Mouse (Mus musculus) right cerebral cortex, postnatal 4 days (tissue): Measurements from ENCODE around the gene Entpd2.
A peak's percentile ranks its signal among the peaks of the same experiment; 100 is the strongest.

Source experiments
- DNase-seq: peaks from one replicate; pipeline ENCODE4 v3.0.0-alpha.2; 2022

Entpd2 gene

GRCm38 (mm10) chr2:25395721-25396596, at the start of gene Entpd2:
TSS of gene Entpd2 (plus strand) at chr2:25395874.
- no peak for DNase-seq

- no peak for DNase-seq
Measured at GRCm38 (mm10) chr2:25348162-25348561, 47.5 kb upstream of the Entpd2 start.

GRCm38 (mm10) chr2:25349499-25349898, 46.2 kb upstream of the Entpd2 start:
- DNase-seq, result no peak

GRCm38 (mm10) chr2:25350701-25351100, 45.0 kb upstream of the Entpd2 start:
- no peak for DNase-seq

GRCm38 (mm10) chr2:25354211-25354610, 41.5 kb upstream of the Entpd2 start:
- DNase-seq, result no peak

GRCm38 (mm10) chr2:25355419-25356066, 40.1 kb upstream of the Entpd2 start:
- no peak for DNase-seq

- DNase-seq, result peak; percentile 81
Measured at GRCm38 (mm10) chr2:25356208-25357079, 39.2 kb upstream of the Entpd2 start, which contains the start of gene Dpp7. TSS of gene Dpp7 (minus strand) at chr2:25356359.

- no peak for DNase-seq
Measured at GRCm38 (mm10) chr2:25359848-25360247, 35.8 kb upstream of the Entpd2 start.

- DNase-seq, result no peak
Measured at GRCm38 (mm10) chr2:25363478-25364178, 32.0 kb upstream of the Entpd2 start.

- no peak for DNase-seq
Measured at GRCm38 (mm10) chr2:25364313-25364712, 31.4 kb upstream of the Entpd2 start.

GRCm38 (mm10) chr2:25364761-25365090, 30.9 kb upstream of the Entpd2 start:
- DNase-seq, result no peak

GRCm38 (mm10) chr2:25365091-25365761, 30.4 kb upstream of the Entpd2 start, which contains the start of gene Uap1l1:
TSS of gene Uap1l1 (minus strand) at chr2:25365682.
- DNase-seq, result peak; percentile 52

GRCm38 (mm10) chr2:25369996-25370395, 25.7 kb upstream of the Entpd2 start:
- DNase-seq, result no peak

- DNase-seq, result peak; percentile 80
Measured at GRCm38 (mm10) chr2:25371764-25372643, 23.7 kb upstream of the Entpd2 start, which contains the start of gene Sapcd2. TSS of gene Sapcd2 (plus strand) at chr2:25372321.

- DNase-seq, result no peak
Measured at GRCm38 (mm10) chr2:25372644-25373391, 22.9 kb upstream of the Entpd2 start.

- DNase-seq, result no peak
Measured at GRCm38 (mm10) chr2:25373431-25373830, 22.2 kb upstream of the Entpd2 start.

- DNase-seq, result peak; percentile 41
Measured at GRCm38 (mm10) chr2:25376589-25376988, 19.1 kb upstream of the Entpd2 start.

- DNase-seq, result no peak
Measured at GRCm38 (mm10) chr2:25384492-25384891, 11.2 kb upstream of the Entpd2 start.

- DNase-seq, result no peak
Measured at GRCm38 (mm10) chr2:25391266-25391665, 4.4 kb upstream of the Entpd2 start.
